Mouse (Mus musculus) intestine, embryonic 14.5 days (tissue): ENCODE measurements at regions not wholly inside any gene's neighbourhood (a gene's known extent, or its start where the extent isn't known, plus 50 kb on each side); places are given as distances from the start of the nearest gene placed in this dataset.
A peak's percentile ranks its signal among the peaks of the same experiment; 100 is the strongest.

Experiments
- ATAC-seq: fragments of 200-750 bp; cut with Nextera tagmentation; replicated peaks from 2 replicates; pipeline ENCODE4 v1.8.0; 2017; ENCODE audit warnings: low read depth, moderate number of reproducible peaks, moderate TSS enrichment, moderate library complexity; ENCODE audit not compliant: low FRiP score, low TSS enrichment
- DNase-seq: peaks from one replicate; pipeline ENCODE4 v3.0.0-alpha.2; 2018; ENCODE audit warnings: low spot score
- H3K27ac ChIP-seq: fragments of 300-500 bp; sonication (generic); 2 replicates; pipeline ENCODE4 v1.5.1; 2014; ENCODE audit warnings: low read depth, mild to moderate bottlenecking, control low read depth
- H3K27me3 ChIP-seq: fragments of 300-500 bp; sonication (generic); replicated peaks from 2 replicates; pipeline ENCODE4 v1.6.1; 2014; ENCODE audit warnings: low read length, control low read depth; ENCODE audit not compliant: control insufficient read depth, insufficient read depth
- H3K36me3 ChIP-seq: fragments of 300-500 bp; sonication (generic); 2 replicates; pipeline ENCODE4 v1.6.1; 2014; ENCODE audit warnings: low read length, control low read depth; ENCODE audit not compliant: control insufficient read depth, insufficient read depth
- H3K4me1 ChIP-seq: fragments of 300-500 bp; sonication (generic); replicated peaks from 2 replicates; pipeline ENCODE4 v1.6.1; 2014; ENCODE audit warnings: low read length, control low read depth, mixed read lengths; ENCODE audit not compliant: control insufficient read depth, insufficient read depth
- H3K4me2 ChIP-seq: fragments of 300-500 bp; sonication (generic); 2 replicates; pipeline ENCODE4 v1.6.1; 2014; ENCODE audit warnings: low read length
- H3K4me3 ChIP-seq: fragments of 300-500 bp; sonication (generic); 2 replicates; pipeline ENCODE4 v1.5.1; 2014; ENCODE audit warnings: low read depth, low read length, control low read depth, mixed read lengths
- H3K9ac ChIP-seq: fragments of 300-500 bp; sonication (generic); 2 replicates; pipeline ENCODE4 v1.6.1; 2014; ENCODE audit warnings: mild to moderate bottlenecking, low read length
- H3K9me3 ChIP-seq: fragments of 300-500 bp; sonication (generic); 2 replicates; pipeline ENCODE4 v1.6.1; 2016; ENCODE audit warnings: low read length, control low read depth; ENCODE audit not compliant: control insufficient read depth
- WGBS: fragments of 180-500 bp; shearing (Covaris S2); extraction: QIAGEN DNeasy Blood & Tissue Kit; methylation state at CpG from one replicate; pipeline ENCODE4 v1.1.7; 2014; 5-methylcytosine and 5-hydroxymethylcytosine counted together

DNA sequence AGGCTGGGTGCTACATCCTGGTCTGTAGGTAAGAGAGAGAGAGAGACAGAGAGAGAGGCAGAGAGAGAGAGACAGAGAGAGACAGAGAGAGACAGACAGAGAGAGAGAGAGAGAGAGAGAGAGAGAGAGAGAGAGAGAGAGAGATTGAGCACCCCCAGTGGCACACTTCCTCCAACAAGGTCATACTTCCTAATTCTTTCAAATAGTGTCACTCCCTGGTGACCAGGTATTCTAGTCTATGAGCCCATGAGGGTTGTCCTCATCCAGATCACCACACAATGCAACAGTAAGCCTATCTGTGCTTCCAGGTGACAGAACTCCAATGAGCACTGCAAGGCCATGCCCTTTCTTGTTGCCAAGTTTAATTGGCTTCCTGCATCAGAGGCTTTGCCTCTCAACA lies 129.0 kb upstream of the Jun start:
- H3K4me1 ChIP-seq: no peaks in the 10 kb centered on the region
- no peak overlapping the region for H3K27ac ChIP-seq
- no peak overlapping the region for H3K9ac ChIP-seq
- DNase-seq (no peak), ATAC-seq (no peak)
- no peaks in the 10 kb centered on the region for H3K27me3 ChIP-seq
- no peaks in the 10 kb centered on the region for H3K36me3 ChIP-seq
- H3K4me2 ChIP-seq: no peak overlapping the region
- no peaks in the 10 kb centered on the region for H3K9me3 ChIP-seq
- no peak overlapping the region for H3K4me3 ChIP-seq

DNA sequence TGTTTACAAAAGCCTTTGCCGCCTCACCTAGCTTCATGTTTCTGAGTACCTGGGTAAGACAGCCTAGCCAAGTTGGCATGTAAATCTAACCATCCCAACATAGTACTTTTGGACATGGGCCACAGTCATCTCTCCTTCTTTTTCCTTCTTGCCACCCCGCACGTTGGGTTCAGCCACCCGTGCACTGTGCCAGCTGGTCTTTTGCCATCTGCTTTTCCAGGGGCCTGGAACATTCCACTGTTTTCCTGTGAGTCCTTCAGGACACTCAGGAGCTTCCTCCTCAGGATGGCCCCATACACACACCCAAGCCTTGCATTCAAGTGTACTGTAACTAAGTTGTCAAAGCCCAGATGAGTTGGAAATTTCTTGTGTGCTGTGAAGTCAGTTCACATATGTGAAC lies 132.2 kb upstream of the Jun start:
- ATAC-seq (no peak), DNase-seq (no peak)
- Histone ChIP-seq H3K4me2 (no peak overlapping the region), H3K27me3 (no peaks in the 10 kb centered on the region), H3K9me3 (no peaks in the 10 kb centered on the region), H3K36me3 (no peaks in the 10 kb centered on the region), H3K4me3 (no peak overlapping the region), H3K27ac (no peak overlapping the region), H3K4me1 (no peaks in the 10 kb centered on the region), H3K9ac (no peak overlapping the region)
- 94% methylated on average over 4 of the region's 4 CpGs for WGBS

GRCm38 (mm10) chr4:95185113-95185915 lies 133.3 kb upstream of the Jun start:
- Histone ChIP-seq H3K9ac (no peak overlapping the region), H3K4me2 (no peak overlapping the region), H3K4me1 (no peaks in the 10 kb centered on the region), H3K27ac (no peak overlapping the region), H3K27me3 (no peaks in the 10 kb centered on the region), H3K36me3 (no peaks in the 10 kb centered on the region), H3K9me3 (no peaks in the 10 kb centered on the region), H3K4me3 (no peak overlapping the region)
- WGBS: 78% methylated on average over 14 of the region's 14 CpGs
- ATAC-seq: no peak
- no peak for DNase-seq

GRCm38 (mm10) chr4:95185916-95186200 lies 133.8 kb upstream of the Jun start:
- no peak overlapping the region for H3K27ac ChIP-seq
- no peak overlapping the region for H3K4me2 ChIP-seq
- ATAC-seq: no peak
- WGBS: 77% methylated on average over 3 of the region's 3 CpGs
- H3K27me3 ChIP-seq: no peaks in the 10 kb centered on the region
- H3K9me3 ChIP-seq: no peaks in the 10 kb centered on the region
- H3K9ac ChIP-seq: no peak overlapping the region
- DNase-seq: no peak
- H3K4me3 ChIP-seq: no peak overlapping the region
- no peaks in the 10 kb centered on the region for H3K36me3 ChIP-seq
- H3K4me1 ChIP-seq: no peaks in the 10 kb centered on the region

DNA sequence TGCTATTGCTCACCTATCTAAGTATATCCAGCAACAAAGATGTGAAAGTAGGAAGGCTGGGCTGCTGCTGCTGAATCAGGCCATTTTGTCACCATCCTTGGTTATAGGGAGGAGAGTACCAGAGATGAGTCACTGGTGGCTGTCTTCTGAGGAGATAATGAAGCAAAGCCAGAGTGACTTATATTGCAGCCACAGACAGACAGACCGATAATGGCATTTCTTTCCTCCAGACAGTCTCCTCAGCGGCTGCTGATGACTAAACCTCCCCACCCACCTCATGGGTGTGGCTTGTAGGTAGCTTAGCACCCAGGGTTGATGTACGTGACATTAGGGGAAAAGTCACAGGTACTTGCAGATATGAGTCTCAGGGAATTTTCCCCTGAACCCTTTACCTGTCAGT lies 136.1 kb upstream of the Jun start:
- ATAC-seq (no peak), DNase-seq (no peak)
- no peaks in the 10 kb centered on the region for H3K27me3 ChIP-seq
- H3K9ac ChIP-seq: no peak overlapping the region
- H3K4me3 ChIP-seq: no peak overlapping the region
- H3K9me3 ChIP-seq: no peaks in the 10 kb centered on the region
- H3K36me3 ChIP-seq: no peaks in the 10 kb centered on the region
- no peaks in the 10 kb centered on the region for H3K4me1 ChIP-seq
- H3K4me2 ChIP-seq: no peak overlapping the region
- no peak overlapping the region for H3K27ac ChIP-seq
- WGBS: 75% methylated on average over 3 of the region's 3 CpGs

- 83% methylated on average over 7 of the region's 7 CpGs for WGBS
Measured at GRCm38 (mm10) chr4:95191654-95192406, 139.8 kb upstream of the Jun start.

DNA sequence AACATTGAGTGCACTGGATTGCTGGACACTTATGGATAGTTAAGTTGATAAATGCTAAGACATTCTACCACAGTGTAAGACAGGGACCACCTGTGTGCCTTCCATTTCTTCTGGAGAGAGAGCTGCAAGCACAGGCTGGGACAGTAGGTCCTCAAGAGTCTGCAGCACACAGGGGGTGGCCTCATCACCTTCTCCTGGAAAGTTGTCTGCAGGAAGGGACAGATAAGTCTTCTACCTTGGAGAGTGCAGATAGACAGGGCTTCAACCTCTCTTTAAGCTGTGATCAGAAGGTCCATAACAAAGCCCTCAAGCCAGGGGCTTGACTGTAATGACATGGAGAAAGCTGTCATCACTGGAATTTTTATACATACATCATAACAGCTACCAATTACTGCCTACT lies 140.5 kb upstream of the Jun start:
- Histone ChIP-seq H3K27ac (no peak overlapping the region), H3K4me3 (no peak overlapping the region), H3K4me2 (no peak overlapping the region), H3K4me1 (peaks cover 9% of the 10 kb centered on the region), H3K27me3 (no peaks in the 10 kb centered on the region), H3K9me3 (no peaks in the 10 kb centered on the region), H3K9ac (no peak overlapping the region), H3K36me3 (no peaks in the 10 kb centered on the region)
- DNase-seq (no peak), ATAC-seq (no peak)

More at GRCm38 (mm10) chr4:95191654-95192406, 139.8 kb upstream of the Jun start:
- DNase-seq (no peak), ATAC-seq (no peak)
- no peak overlapping the region for H3K4me3 ChIP-seq
- H3K27me3 ChIP-seq: no peaks in the 10 kb centered on the region
- no peak overlapping the region for H3K9ac ChIP-seq
- peaks cover 2% of the 10 kb centered on the region for H3K4me1 ChIP-seq
- H3K36me3 ChIP-seq: no peaks in the 10 kb centered on the region
- no peak overlapping the region for H3K4me2 ChIP-seq
- no peak overlapping the region for H3K27ac ChIP-seq
- H3K9me3 ChIP-seq: no peaks in the 10 kb centered on the region

DNA sequence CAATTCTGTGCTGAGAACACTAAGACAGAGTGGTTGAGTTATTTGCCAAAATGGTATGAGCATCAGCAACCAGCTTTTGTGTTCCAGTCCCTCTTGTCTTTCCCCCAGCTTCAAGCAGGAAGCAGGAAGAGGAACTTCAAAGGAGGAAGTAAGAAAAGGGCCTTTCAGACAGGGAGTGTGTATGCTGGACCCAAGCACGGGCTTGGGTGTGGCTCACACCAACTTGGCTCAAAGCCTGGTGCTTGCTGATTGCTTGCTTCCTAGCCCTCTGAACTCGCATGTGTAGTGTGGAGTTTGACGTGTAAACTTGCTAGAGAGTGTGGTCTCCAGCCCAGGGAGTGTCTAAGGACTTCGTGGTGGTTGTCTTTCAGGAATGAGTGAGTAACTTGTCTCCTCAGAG lies 141.0 kb upstream of the Jun start:
- Histone ChIP-seq H3K9ac (no peak overlapping the region), H3K4me3 (no peak overlapping the region), H3K36me3 (no peaks in the 10 kb centered on the region), H3K4me1 (peaks cover 10% of the 10 kb centered on the region), H3K4me2 (no peak overlapping the region), H3K27me3 (no peaks in the 10 kb centered on the region), H3K9me3 (no peaks in the 10 kb centered on the region), H3K27ac (no peak overlapping the region; the same call in 1 of the 2 replicates)
- no peak for DNase-seq
- WGBS: 57% methylated on average over 4 of the region's 4 CpGs
- peak; percentile 44; the same call in 1 of the 2 replicates for ATAC-seq

DNA sequence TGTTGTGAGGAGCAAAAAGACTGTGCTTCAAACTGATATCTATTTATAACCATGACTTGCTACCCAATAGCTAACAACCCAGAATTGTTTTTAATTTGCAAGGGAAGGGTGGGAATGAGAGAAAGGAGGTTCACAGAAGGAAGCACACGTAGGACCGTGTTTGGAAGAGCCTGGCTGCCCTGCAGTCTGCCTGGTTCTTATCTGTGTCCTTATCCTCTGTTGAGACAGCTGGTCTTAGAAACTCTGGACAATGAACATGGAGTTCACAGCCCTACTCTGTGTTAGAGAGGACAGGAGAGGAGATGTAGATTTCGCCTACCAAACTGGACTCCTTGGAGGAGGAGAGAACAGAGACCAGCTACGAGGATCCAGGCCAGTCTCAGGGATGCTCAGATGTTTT lies 141.5 kb upstream of the Jun start:
- H3K4me1 ChIP-seq: peaks cover 10% of the 10 kb centered on the region
- H3K9me3 ChIP-seq: no peaks in the 10 kb centered on the region
- no peak overlapping the region for H3K9ac ChIP-seq
- WGBS: 86% methylated on average over 4 of the region's 4 CpGs
- H3K36me3 ChIP-seq: no peaks in the 10 kb centered on the region
- no peak overlapping the region for H3K4me3 ChIP-seq
- no peak overlapping the region; the same call in 1 of the 2 replicates for H3K27ac ChIP-seq
- no peak for ATAC-seq
- no peak for DNase-seq
- no peaks in the 10 kb centered on the region for H3K27me3 ChIP-seq
- H3K4me2 ChIP-seq: no peak overlapping the region
